Mouse (Mus musculus) forebrain, embryonic 12.5 days (tissue): ENCODE data around the gene Mettl7a2. TPM values are rescaled to one million over a fixed set of nuclear protein-coding genes. Genes with fewer than 3 reads are reported as not detected.
A peak's percentile ranks its signal among the peaks of the same experiment; 100 is the strongest.
"Not testable (repeated sequence)": the region's sequence is repeated elsewhere in the genome, so short reads cannot be mapped to it uniquely, and the experiment has no call there.

Source experiments
- ATAC-seq: fragments of 200-750 bp; cut with Nextera tagmentation; 2 replicates; pipeline ENCODE4 v1.8.0; 2017; ENCODE audit warnings: moderate TSS enrichment; ENCODE audit not compliant: low FRiP score
- H3K27ac ChIP-seq: fragments of 300-500 bp; sonication (generic); 2 replicates; pipeline ENCODE4 v1.5.1; 2016; ENCODE audit warnings: mild to moderate bottlenecking
- H3K27me3 ChIP-seq: fragments of 300-500 bp; sonication (generic); 2 replicates; pipeline ENCODE4 v1.6.1; 2016; ENCODE audit warnings: mild to moderate bottlenecking
- H3K36me3 ChIP-seq: fragments of 300-500 bp; sonication (generic); replicated peaks from 2 replicates; pipeline ENCODE4 v1.6.1; 2016; ENCODE audit warnings: mild to moderate bottlenecking
- H3K4me1 ChIP-seq: fragments of 300-500 bp; sonication (generic); 2 replicates; pipeline ENCODE4 v1.6.1; 2016
- H3K4me2 ChIP-seq: fragments of 300-500 bp; sonication (generic); 2 replicates; pipeline ENCODE4 v1.6.1; 2016; ENCODE audit warnings: mild to moderate bottlenecking, moderate library complexity
- H3K4me3 ChIP-seq: fragments of 300-500 bp; sonication (generic); replicated peaks from 2 replicates; pipeline ENCODE4 v1.5.1; 2016; ENCODE audit warnings: mild to moderate bottlenecking
- H3K9ac ChIP-seq: fragments of 300-500 bp; sonication (generic); 2 replicates; pipeline ENCODE4 v1.6.1; 2016; ENCODE audit warnings: mild to moderate bottlenecking
- H3K9me3 ChIP-seq: fragments of 300-500 bp; sonication (generic); 2 replicates; pipeline ENCODE4 v1.6.1; 2016
- WGBS: fragments of 180-500 bp; shearing (Covaris S2); methylation state at CpG from one replicate; pipeline ENCODE4 v1.1.7; 2016; 5-methylcytosine and 5-hydroxymethylcytosine counted together
- polyA plus RNA-seq: library from polyadenylated mRNA; unstranded; fragments of >200 nt; fragmentation: Nextera tagmentation; extraction: Ambion mirVana; gene quantifications from 2 replicates; pipeline ENCODE4 v1.2.1, GENCODE M21; 2016

The Mettl7a2 gene
- polyA plus RNA-seq, 1 experiment from 2014 or later, result not detected

DNA sequence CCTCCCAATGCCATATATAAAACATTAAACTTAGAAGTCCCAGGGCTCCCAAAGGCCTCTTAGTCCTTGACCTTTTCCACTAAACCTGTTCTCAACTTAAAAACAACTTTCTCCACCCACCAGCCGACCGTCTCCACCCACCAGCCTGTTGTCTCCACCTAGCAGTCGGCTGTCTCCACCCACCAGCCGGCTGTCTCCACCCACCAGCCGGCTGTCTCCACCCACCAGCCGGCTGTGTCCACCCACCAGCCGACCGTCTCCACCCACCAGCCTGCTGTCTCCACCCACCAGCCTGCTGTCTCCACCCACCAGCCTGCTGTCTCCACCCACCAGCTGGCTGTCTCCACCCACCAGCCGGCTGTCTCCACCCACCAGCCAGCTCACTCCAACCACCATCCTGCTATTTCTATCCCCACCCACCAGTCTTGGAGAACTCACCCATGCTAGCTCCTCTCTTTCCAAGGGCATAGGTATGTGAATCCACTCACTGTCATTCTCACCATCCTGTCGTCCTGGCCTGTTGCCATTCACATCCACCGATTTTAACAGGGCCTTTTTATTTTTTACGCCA lies 28.9 kb upstream of the Mettl7a2 start:
- no peak overlapping the region for H3K27ac ChIP-seq
- no peak overlapping the region for H3K9ac ChIP-seq
- ATAC-seq, result no peak
- 88% methylated on average over 12 of the region's 12 CpGs for WGBS
- H3K9me3 ChIP-seq, result no peaks in the 10 kb centered on the region
- H3K36me3 ChIP-seq, result no peaks in the 10 kb centered on the region
- no peaks in the 10 kb centered on the region for H3K4me1 ChIP-seq
- no peak overlapping the region for H3K4me2 ChIP-seq
- no peak overlapping the region for H3K4me3 ChIP-seq
- no peaks in the 10 kb centered on the region for H3K27me3 ChIP-seq

- ATAC-seq, result no peak
- no peaks in the 10 kb centered on the region for H3K4me1 ChIP-seq
- WGBS, result 90% methylated on average over 3 of the region's 3 CpGs
- H3K9ac ChIP-seq, result no peak overlapping the region
- H3K27ac ChIP-seq, result no peak overlapping the region
- H3K4me2 ChIP-seq, result no peak overlapping the region
- H3K4me3 ChIP-seq, result no peak overlapping the region
- H3K36me3 ChIP-seq, result no peaks in the 10 kb centered on the region
- no peaks in the 10 kb centered on the region for H3K9me3 ChIP-seq
- no peaks in the 10 kb centered on the region for H3K27me3 ChIP-seq
Observed at GRCm38 (mm10) chr15:100325235-100325634, 27.8 kb upstream of the Mettl7a2 start.

DNA sequence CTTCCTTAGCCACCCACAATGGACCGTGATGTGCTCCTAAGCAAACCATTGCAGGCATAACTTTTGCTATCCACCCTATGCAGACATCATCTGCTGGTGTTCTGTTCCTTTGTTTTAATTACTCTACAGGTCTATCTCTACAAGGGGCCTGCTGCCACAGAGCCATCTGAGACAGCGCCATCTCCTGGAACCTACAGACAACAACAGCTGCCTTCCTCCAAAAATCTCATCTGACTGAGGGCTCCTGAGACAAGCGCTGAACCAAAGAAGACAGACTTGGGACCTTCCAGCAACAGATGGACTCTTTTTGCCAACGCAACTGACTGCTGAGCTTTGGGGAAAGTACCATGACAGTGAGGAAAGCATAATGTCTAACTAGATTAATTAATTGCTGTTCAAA lies 24.9 kb upstream of the Mettl7a2 start:
- H3K4me2 ChIP-seq, H3K36me3 ChIP-seq, H3K27ac ChIP-seq, H3K9ac ChIP-seq, ATAC-seq, H3K27me3 ChIP-seq, H3K4me3 ChIP-seq, H3K9me3 ChIP-seq, H3K4me1 ChIP-seq: not testable (repeated sequence)
- WGBS, result 75% methylated on average over 4 of the region's 4 CpGs

- not testable (repeated sequence) for H3K9ac ChIP-seq, ATAC-seq, H3K36me3 ChIP-seq, H3K4me1 ChIP-seq, H3K4me2 ChIP-seq, H3K27me3 ChIP-seq, H3K4me3 ChIP-seq, H3K27ac ChIP-seq, H3K9me3 ChIP-seq
- WGBS, result 72% methylated on average over 10 of the region's 10 CpGs
Observed at GRCm38 (mm10) chr15:100329336-100329735, 23.7 kb upstream of the Mettl7a2 start.

- ATAC-seq, result no peak
Observed at GRCm38 (mm10) chr15:100330739-100331138, 22.3 kb upstream of the Mettl7a2 start.

GRCm38 (mm10) chr15:100332077-100332961 lies 20.7 kb upstream of the Mettl7a2 start:
- not testable (repeated sequence) for H3K4me3 ChIP-seq, H3K4me1 ChIP-seq, H3K36me3 ChIP-seq, H3K27me3 ChIP-seq, H3K9me3 ChIP-seq, H3K9ac ChIP-seq, H3K27ac ChIP-seq, H3K4me2 ChIP-seq
- 53% methylated on average over 3 of the region's 10 CpGs for WGBS
- ATAC-seq, result 0 out of 2 replicates have a peak, but pooled peaks have one; percentile 14

More at GRCm38 (mm10) chr15:100330739-100331138, 22.3 kb upstream of the Mettl7a2 start:
- Histone ChIP-seq H3K9me3 (no peaks in the 10 kb centered on the region), H3K4me2 (no peak overlapping the region), H3K36me3 (no peaks in the 10 kb centered on the region), H3K27ac (no peak overlapping the region), H3K4me1 (no peaks in the 10 kb centered on the region), H3K9ac (no peak overlapping the region), H3K4me3 (no peak overlapping the region), H3K27me3 (no peaks in the 10 kb centered on the region)
- 86% methylated on average over 7 of the region's 7 CpGs for WGBS

DNA sequence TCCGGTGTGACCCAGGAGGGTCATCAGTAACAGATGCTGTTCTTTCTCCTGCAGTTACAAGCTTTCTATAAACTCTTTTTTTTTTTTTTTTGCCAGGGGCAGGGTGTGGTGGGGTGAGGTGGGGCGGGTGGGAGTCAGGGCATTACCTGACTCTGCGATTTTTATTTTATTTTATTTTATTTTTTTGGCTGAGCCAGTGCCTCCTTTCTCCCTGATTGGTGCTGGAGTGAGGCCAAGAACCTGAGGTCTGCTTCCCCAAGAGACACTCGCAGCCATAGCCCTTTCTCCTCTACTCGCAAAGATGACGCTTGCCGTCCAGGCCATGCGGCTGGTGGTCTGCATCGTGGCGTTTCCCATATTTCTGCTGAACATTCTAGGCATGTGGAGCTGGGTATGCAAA lies 18.4 kb upstream of the Mettl7a2 start, which contains the start of gene Mettl7a3:
TSS of gene Mettl7a3 (plus strand) at position 301 of the 400 bp plus-strand sequence.
- 83% methylated on average over 10 of the region's 10 CpGs for WGBS
- no peaks in the 10 kb centered on the region for H3K9me3 ChIP-seq

GRCm38 (mm10) chr15:100337328-100337727 lies 15.7 kb upstream of the Mettl7a2 start:
- not testable (repeated sequence) for H3K27me3 ChIP-seq, ATAC-seq, H3K36me3 ChIP-seq, H3K4me3 ChIP-seq, H3K27ac ChIP-seq, H3K4me2 ChIP-seq, H3K4me1 ChIP-seq, H3K9ac ChIP-seq, H3K9me3 ChIP-seq

More for the DNA sequence above, 18.4 kb upstream of the Mettl7a2 start, which contains the start of gene Mettl7a3:
- H3K4me3 ChIP-seq, result no peak within 1 kb of the TSS
- H3K36me3 ChIP-seq, result no peaks in the 10 kb centered on the region
- no peaks in the 10 kb centered on the region for H3K4me1 ChIP-seq
- H3K4me2 ChIP-seq, result no peak within 1 kb of the TSS
- ATAC-seq, result no peak
- H3K27me3 ChIP-seq, result no peaks in the 10 kb centered on the region
- no peak within 1 kb of the TSS for H3K9ac ChIP-seq
- H3K27ac ChIP-seq, result no peak within 1 kb of the TSS

GRCm38 (mm10) chr15:100337847-100338246 lies 15.2 kb upstream of the Mettl7a2 start:
- H3K4me3 ChIP-seq, H3K4me1 ChIP-seq, ATAC-seq, H3K9ac ChIP-seq, H3K27ac ChIP-seq, H3K36me3 ChIP-seq, H3K9me3 ChIP-seq, H3K27me3 ChIP-seq, H3K4me2 ChIP-seq: not testable (repeated sequence)
- 47% methylated on average over 10 of the region's 10 CpGs for WGBS

DNA sequence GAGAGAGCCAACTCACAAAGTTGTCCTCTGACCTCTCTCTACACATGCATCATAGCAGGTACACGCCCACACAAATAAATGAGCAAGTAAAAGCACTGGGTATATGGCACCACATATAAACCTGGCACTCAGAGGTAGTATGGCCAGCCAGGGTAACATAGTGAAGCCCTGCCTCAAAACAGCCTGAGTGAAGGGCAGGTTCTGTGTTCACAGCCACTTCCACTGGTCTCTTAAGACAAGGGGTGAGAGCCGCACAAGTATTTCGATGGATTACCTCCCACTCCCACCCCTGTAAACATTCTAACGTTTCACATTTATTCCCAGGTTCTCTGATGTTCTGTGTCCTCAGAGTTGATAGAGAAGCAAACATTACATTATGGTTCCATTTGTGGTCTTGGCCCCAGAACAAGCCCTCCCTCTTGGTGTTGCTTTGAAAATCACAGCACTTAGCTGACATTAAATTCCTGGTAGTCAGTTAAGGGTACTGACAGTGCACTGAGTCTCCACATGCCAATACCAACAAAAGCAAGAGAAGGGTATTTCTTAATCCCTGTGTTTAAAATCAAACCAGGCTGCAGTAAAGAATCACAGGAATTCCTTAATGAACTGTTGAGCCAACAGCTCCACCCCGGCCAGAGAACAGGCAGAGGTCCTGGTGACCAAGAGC lies 11.6 kb upstream of the Mettl7a2 start:
- not testable (repeated sequence) for H3K9ac ChIP-seq, H3K4me1 ChIP-seq, H3K4me2 ChIP-seq, H3K27ac ChIP-seq, ATAC-seq, H3K9me3 ChIP-seq, H3K27me3 ChIP-seq, H3K36me3 ChIP-seq, H3K4me3 ChIP-seq
- WGBS, result 70% methylated on average over 4 of the region's 5 CpGs

DNA sequence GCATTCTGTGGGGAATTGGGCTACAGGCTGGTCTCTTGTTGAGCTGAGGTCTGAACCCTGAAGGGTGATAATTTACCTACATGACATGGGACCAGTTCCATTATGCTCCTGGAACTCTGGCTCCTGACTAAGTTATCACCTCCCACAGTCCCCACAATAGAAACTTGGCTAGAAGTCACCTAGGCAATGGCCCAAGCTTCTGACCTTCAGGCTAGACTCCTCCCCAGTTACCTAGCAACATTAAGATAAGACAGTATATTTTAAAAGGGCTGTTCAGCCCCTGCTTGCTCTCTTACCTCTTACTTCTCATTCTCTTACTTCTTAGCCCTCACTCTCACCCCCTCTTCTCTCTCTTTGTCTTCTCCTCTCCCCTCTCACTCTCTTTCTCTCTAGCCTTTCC lies 7.5 kb upstream of the Mettl7a2 start:
- no peak overlapping the region for H3K9ac ChIP-seq
- no peaks in the 10 kb centered on the region for H3K27me3 ChIP-seq
- H3K27ac ChIP-seq, result no peak overlapping the region
- no peak overlapping the region for H3K4me2 ChIP-seq
- no peak overlapping the region for H3K4me3 ChIP-seq
- H3K9me3 ChIP-seq, result no peaks in the 10 kb centered on the region
- no peak for ATAC-seq
- no peaks in the 10 kb centered on the region for H3K36me3 ChIP-seq
- H3K4me1 ChIP-seq, result no peaks in the 10 kb centered on the region; the same call in 1 of the 2 replicates

GRCm38 (mm10) chr15:100346761-100347160 lies 6.2 kb upstream of the Mettl7a2 start:
- H3K27ac ChIP-seq, result peak overlapping the region; percentile 50; the same call in 1 of the 2 replicates
- no peak overlapping the region for H3K9ac ChIP-seq
- no peaks in the 10 kb centered on the region for H3K36me3 ChIP-seq
- WGBS, result 67% methylated on average over 14 of the region's 14 CpGs
- no peaks in the 10 kb centered on the region; the same call in 1 of the 2 replicates for H3K4me1 ChIP-seq
- ATAC-seq, result no peak
- H3K27me3 ChIP-seq, result no peaks in the 10 kb centered on the region
- no peaks in the 10 kb centered on the region for H3K9me3 ChIP-seq
- no peak overlapping the region for H3K4me2 ChIP-seq
- no peak overlapping the region for H3K4me3 ChIP-seq
